Mouse (Mus musculus) hindbrain, postnatal 0 days (tissue): ENCODE measurements around the gene Gm364. TPM values are rescaled to one million over a fixed set of nuclear protein-coding genes. Genes with fewer than 3 reads are reported as not detected.

Experiments used
- ATAC-seq: fragments of 200-750 bp; cut with Nextera tagmentation; 2 replicates; pipeline ENCODE4 v1.8.0; 2017; ENCODE audit warnings: mild to moderate bottlenecking, moderate TSS enrichment, moderate library complexity
- DNase-seq: peaks from one replicate; pipeline ENCODE4 v3.0.0-alpha.2; 2015; ENCODE audit warnings: low spot score
- H3K27ac ChIP-seq: fragments of 300-500 bp; sonication (generic); 2 replicates; pipeline ENCODE4 v1.5.1; 2014; ENCODE audit warnings: mild to moderate bottlenecking
- H3K27me3 ChIP-seq: fragments of 300-500 bp; sonication (generic); 2 replicates; pipeline ENCODE4 v1.6.1; 2014; ENCODE audit warnings: low read length, mixed read lengths; ENCODE audit not compliant: insufficient read depth
- H3K36me3 ChIP-seq: fragments of 300-500 bp; sonication (generic); 2 replicates; pipeline ENCODE4 v1.6.1; 2014; ENCODE audit warnings: low read length, mixed read lengths; ENCODE audit not compliant: insufficient read depth
- H3K4me1 ChIP-seq: fragments of 300-500 bp; sonication (generic); 2 replicates; pipeline ENCODE4 v1.6.1; 2014; ENCODE audit warnings: antibody characterized with exemption, low read length, mixed read lengths; ENCODE audit not compliant: insufficient read depth
- H3K4me2 ChIP-seq: fragments of 300-500 bp; sonication (generic); 2 replicates; pipeline ENCODE4 v1.6.1; 2014; ENCODE audit warnings: low read depth, mild to moderate bottlenecking, low read length, moderate library complexity, mixed read lengths
- H3K4me3 ChIP-seq: fragments of 300-500 bp; sonication (generic); 2 replicates; pipeline ENCODE4 v1.5.1; 2014; ENCODE audit warnings: low read length
- H3K9ac ChIP-seq: fragments of 300-500 bp; sonication (generic); replicated peaks from 2 replicates; pipeline ENCODE4 v1.6.1; 2014; ENCODE audit warnings: mild to moderate bottlenecking, low read length, moderate library complexity, mixed read lengths
- H3K9me3 ChIP-seq: fragments of 300-500 bp; sonication (generic); 2 replicates; pipeline ENCODE4 v1.6.1; 2016; ENCODE audit warnings: low read length, mixed read lengths
- CTCF ChIP-seq: IDR thresholded peaks from 2 replicates; pipeline ENCODE4 v1.5.1; 2016; ENCODE audit warnings: antibody characterized with exemption, control low read depth, low read depth
- WGBS: fragments of 180-500 bp; shearing (Covaris S2); extraction: QIAGEN DNeasy Blood & Tissue Kit; methylation state at CpG from one replicate; pipeline ENCODE4 v1.1.7; 2014; 5-methylcytosine and 5-hydroxymethylcytosine counted together
- polyA plus RNA-seq: library from polyadenylated mRNA; unstranded; fragments of >200 nt; fragmentation: Nextera tagmentation; extraction: Ambion mirVana; gene quantifications from 2 replicates; pipeline ENCODE4 v1.2.1, GENCODE M21; 2015
- total RNA-seq: library from RNA; depleted of rRNA; stranded (reverse); fragments of >200 nt; gene quantifications from 2 replicates; pipeline ENCODE4 v1.2.3, GENCODE M21; 2014; rRNA removed

The Gm364 gene
- total and polyA plus RNA-seq, 2 experiments from 2014 or later: 0.06 TPM; not detected in 1

- no peak overlapping the region for H3K4me3 ChIP-seq
Measured at GRCm38 (mm10) chrX:57433897-57434296, 24.9 kb downstream of the Gm364 start.

GRCm38 (mm10) chrX:57503634-57504033, 94.7 kb downstream of the Gm364 start, which contains the start of gene Gpr101:
TSS of gene Gpr101 (minus strand) at chrX:57503757.
- H3K36me3 ChIP-seq: no peaks in the 10 kb centered on the region
- H3K9ac ChIP-seq: 0 out of 2 replicates have a peak within 1 kb of the TSS, but pooled peaks have one; percentile 24
- ATAC-seq (peak; percentile 79), DNase-seq (peak; percentile 29)
- no peak for TF ChIP-seq CTCF
- H3K4me2 ChIP-seq: peak within 1 kb of the TSS; percentile 66
- peak within 1 kb of the TSS; percentile 46 for H3K4me3 ChIP-seq
- no peaks in the 10 kb centered on the region for H3K9me3 ChIP-seq
- no peak within 1 kb of the TSS for H3K27ac ChIP-seq
- H3K27me3 ChIP-seq: no peaks in the 10 kb centered on the region
- no peaks in the 10 kb centered on the region for H3K4me1 ChIP-seq
- 13% methylated on average over 26 of the region's 28 CpGs for WGBS

More at GRCm38 (mm10) chrX:57433897-57434296, 24.9 kb downstream of the Gm364 start:
- DNase-seq: no peak
- Histone ChIP-seq H3K4me2 (no peak overlapping the region), H3K27me3 (no peaks in the 10 kb centered on the region), H3K9ac (no peak overlapping the region), H3K4me1 (no peaks in the 10 kb centered on the region), H3K9me3 (no peaks in the 10 kb centered on the region), H3K36me3 (no peaks in the 10 kb centered on the region), H3K27ac (no peak overlapping the region)
- 72% methylated on average over 2 of the region's 2 CpGs for WGBS
- TF ChIP-seq CTCF: no peak
- no peak for ATAC-seq

GRCm38 (mm10) chrX:57506247-57506646, 97.3 kb downstream of the Gm364 start:
- ATAC-seq (no peak), DNase-seq (no peak)
- H3K9me3 ChIP-seq: no peaks in the 10 kb centered on the region
- H3K36me3 ChIP-seq: no peaks in the 10 kb centered on the region
- no peaks in the 10 kb centered on the region for H3K27me3 ChIP-seq
- WGBS: 85% methylated on average over 1 of the region's 1 CpGs
- no peaks in the 10 kb centered on the region for H3K4me1 ChIP-seq
- H3K4me2 ChIP-seq: no peak overlapping the region
- no peak overlapping the region for H3K9ac ChIP-seq
- no peak overlapping the region for H3K4me3 ChIP-seq
- no peak for TF ChIP-seq CTCF
- H3K27ac ChIP-seq: no peak overlapping the region

GRCm38 (mm10) chrX:57521117-57522095, 112.5 kb downstream of the Gm364 start:
- Histone ChIP-seq H3K36me3 (no peaks in the 10 kb centered on the region), H3K4me2 (peak overlapping the region; percentile 48), H3K4me3 (peak overlapping the region; percentile 18), H3K9me3 (no peaks in the 10 kb centered on the region), H3K27ac (no peak overlapping the region), H3K9ac (no peak overlapping the region), H3K27me3 (no peaks in the 10 kb centered on the region), H3K4me1 (no peaks in the 10 kb centered on the region)
- WGBS: 44% methylated on average over 28 of the region's 28 CpGs
- ATAC-seq: peak; percentile 40; the same call in 1 of the 2 replicates
- DNase-seq: peak; percentile 10
- peak; percentile 46 for TF ChIP-seq CTCF

Other genes starting within 250 kb of the Gm364 start
- not detected in 2 replicates for gene Cd40lg, start 197.0 kb upstream of the Gm364 start, total RNA-seq
- gene Cd40lg, start 197.0 kb upstream of the Gm364 start, polyA plus RNA-seq: not detected in 2 replicates
- gene Arhgef6, start 70.4 kb upstream of the Gm364 start, total RNA-seq: 5.4 and 8.4 TPM in 2 replicates
- gene Arhgef6, start 70.4 kb upstream of the Gm364 start, polyA plus RNA-seq: 4.6 and 4.7 TPM in 2 replicates
- 81.8 and 86.3 TPM in 2 replicates for gene Rbmx, start 16.1 kb upstream of the Gm364 start, total RNA-seq
- gene Rbmx, start 16.1 kb upstream of the Gm364 start, polyA plus RNA-seq: 110 and 117 TPM in 2 replicates
- gene Gpr101, start 94.6 kb downstream of the Gm364 start, total RNA-seq: 1.7 TPM in 2 replicates
- gene Gpr101, start 94.6 kb downstream of the Gm364 start, polyA plus RNA-seq: 0.75 and 0.77 TPM in 2 replicates